Comparison of ENCODE assay signal across 9 mouse cellular contexts in genomic region chr17:12416250-12416895, GRCm38 (mm10). TPM values are rescaled to one million over a fixed set of nuclear protein-coding genes. Genes with fewer than 3 reads are reported as not detected.
DNase-seq lines count a peak whose midpoint lies in the region; ATAC-seq and TF ChIP-seq lines count a peak whose summit lies in the region.
"Had no signal": no experiment of that assay in that cellular context is flagged by ENCODE, and none has a peak within 500 bp of the region (broad histone marks: within the 10 kb centered on the region; RNA-seq: fewer than 3 reads in every experiment).

No protein-coding gene starts in this region.

- H3K36me3 ChIP-seq in MEL (ENCODE audit: control insufficient read depth in 1 of 2, insufficient read depth in 2 of 2, low read length in 2 of 2): no peaks in the 10 kb centered on the region
- H3K36me3 ChIP-seq in forebrain, embryonic 15.5 days: no peaks in the 10 kb centered on the region
- no peaks in the 10 kb centered on the region for H3K36me3 ChIP-seq in hindbrain, embryonic 13.5 days

- no peaks in the 10 kb centered on the region for H3K27me3 ChIP-seq in MEL (ENCODE audit: control insufficient read depth in 1 of 2, insufficient read depth in 2 of 2, low read length in 2 of 2)
- no peaks in the 10 kb centered on the region for H3K27me3 ChIP-seq in forebrain, embryonic 15.5 days
- no peaks in the 10 kb centered on the region for H3K27me3 ChIP-seq in hindbrain, embryonic 13.5 days

- no peak overlapping the region for H3K27ac ChIP-seq in MEL (ENCODE audit: control insufficient read depth, low read depth, low read length)
- no peak overlapping the region for H3K27ac ChIP-seq in forebrain, embryonic 15.5 days (replicated peaks)
- no peak overlapping the region for H3K27ac ChIP-seq in hindbrain, embryonic 13.5 days
- H3K27ac ChIP-seq: macrophage had no signal

- H3K79me2 ChIP-seq in MEL (ENCODE audit: control insufficient read depth, insufficient read depth, low read length, poor library complexity): no peaks in the 10 kb centered on the region

- ATAC-seq in forebrain, embryonic 15.5 days (replicated peaks): peak; percentile 67
- peak; percentile 54; the same call in 1 of the 2 replicates for ATAC-seq in hindbrain, embryonic 13.5 days (ENCODE audit: low FRiP score)

- no peak for TF ChIP-seq EP300 in MEL (IDR thresholded peaks at IDR 0.05; ENCODE audit: low read depth in 1 of 2, low read length in 2 of 2)

- WGBS in forebrain, embryonic 15.5 days: 45% methylated on average over 6 of the region's 6 CpGs
- 51% methylated on average over 6 of the region's 6 CpGs for WGBS in hindbrain, embryonic 13.5 days

- no peaks in the 10 kb centered on the region for H3K4me1 ChIP-seq in MEL (ENCODE audit: control insufficient read depth in 1 of 2, insufficient read depth in 2 of 2, low read length in 2 of 2)
- H3K4me1 ChIP-seq in forebrain, embryonic 15.5 days: no peaks in the 10 kb centered on the region
- no peaks in the 10 kb centered on the region for H3K4me1 ChIP-seq in hindbrain, embryonic 13.5 days (replicated peaks)

- peak; percentile 64 to 85 (median 82) for TF ChIP-seq CTCF in MEL (IDR thresholded peaks at IDR 0.05 in 2 of 3, conservative IDR thresholded peaks at IDR 0.05 in 1 of 3; ENCODE audit: control insufficient read depth in 1 of 3, insufficient read depth in 1 of 3, low read depth in 2 of 3, low read length in 3 of 3, poor library complexity in 1 of 3, severe bottlenecking in 1 of 3)

- TF ChIP-seq RAD21 in MEL (IDR thresholded peaks at IDR 0.05; ENCODE audit: low read depth, low read length): peak; percentile 84

- H3K4me2 ChIP-seq in forebrain, embryonic 15.5 days (replicated peaks): no peak overlapping the region
- no peak overlapping the region for H3K4me2 ChIP-seq in hindbrain, embryonic 13.5 days

- TF ChIP-seq POLR2A in MEL (IDR thresholded peaks at IDR 0.05; ENCODE audit: control insufficient read depth in 1 of 2, insufficient read depth in 1 of 2, low read depth in 1 of 2, low read length in 2 of 2, poor library complexity in 1 of 2): 0 out of 4 replicates have a peak, but pooled peaks of 1 of the 2 experiments have one; percentile 25

- no peak overlapping the region for H3K9ac ChIP-seq in MEL (ENCODE audit: control insufficient read depth, low read depth, low read length, poor library complexity, severe bottlenecking)
- H3K9ac ChIP-seq in forebrain, embryonic 15.5 days (replicated peaks): no peak overlapping the region
- H3K9ac ChIP-seq in hindbrain, embryonic 13.5 days: no peak overlapping the region

- peak; percentile 76 for DNase-seq in MEL (ENCODE audit: low read depth, low spot score)
- peak; percentile 48 for DNase-seq in cerebellum, adult 11-12 months
- DNase-seq in layer of hippocampus, postnatal 10 days (ENCODE audit: low spot score in 2 of 2): peak; percentile 85
- DNase-seq in lung, postnatal 14 days: peak; percentile 87
- peak; percentile 81 for DNase-seq in retina, postnatal 1 day
- DNase-seq in urinary bladder, adult 18-20 months (ENCODE audit: low spot score in 2 of 2): peak; percentile 52 to 65

- H3K9me3 ChIP-seq in MEL (replicated peaks; ENCODE audit: insufficient read depth, low read length): no peaks in the 10 kb centered on the region
- no peaks in the 10 kb centered on the region for H3K9me3 ChIP-seq in forebrain, embryonic 15.5 days
- H3K9me3 ChIP-seq in hindbrain, embryonic 13.5 days: no peaks in the 10 kb centered on the region

- no peak overlapping the region for H3K4me3 ChIP-seq in MEL (ENCODE audit: control insufficient read depth in 1 of 2, insufficient read depth in 1 of 2, low read depth in 2 of 2, low read length in 2 of 2)
- no peak overlapping the region for H3K4me3 ChIP-seq in forebrain, embryonic 15.5 days
- H3K4me3 ChIP-seq in hindbrain, embryonic 13.5 days: no peak overlapping the region

TF ChIP-seq in MEL, 35 proteins besides CTCF, POLR2A, EP300 and RAD21:
- TF ChIP-seq SMC3 (IDR thresholded peaks at IDR 0.05; ENCODE audit: low read depth, low read length): peak; percentile 84
- TF ChIP-seq ZC3H11A (IDR thresholded peaks at IDR 0.05; ENCODE audit: low read depth, low read length): peak; percentile 75
- peak; percentile 27; the same call in 1 of the 2 replicates for TF ChIP-seq POLR2AphosphoS2 (IDR thresholded peaks at IDR 0.05; ENCODE audit: low read length)
- TF ChIP-seq ETS1 (IDR thresholded peaks at IDR 0.05; ENCODE audit: low read depth, low read length): no peak
TF ChIP-seq in MEL: peak in this region for 3.

RNA-seq across cellular contexts. Expression of gene Plg, which starts 38.0 kb away (rescaled TPM):
- not detected in 2 replicates for total RNA-seq in MEL (2012; rRNA removed)
- polyA plus RNA-seq in MEL (2012; ENCODE audit: insufficient read depth in 1 of 2, insufficient read length in 2 of 2, low read depth in 1 of 2, low replicate concordance in 2 of 2, missing spikeins in 1 of 2): not detected
- 0.23 TPM in 1 of 2 replicates, not detected in the other for polyA plus RNA-seq in forebrain, embryonic 15.5 days (2015; fragmentation: Nextera tagmentation; extraction: Ambion mirVana)
- polyA plus RNA-seq in hindbrain, embryonic 13.5 days (2015; fragmentation: Nextera tagmentation; extraction: Ambion mirVana): not detected in 2 replicates
- total RNA-seq in layer of hippocampus, postnatal 10 days (2021): not detected
- polyA plus RNA-seq: macrophage had no signal
